Mouse (Mus musculus) spleen, adult 2 months (tissue): Measurements from ENCODE around the gene Mprip. TPM values are rescaled to one million over a fixed set of nuclear protein-coding genes. Genes with fewer than 3 reads are reported as not detected.
"Not testable (repeated sequence)": the region's sequence is repeated elsewhere in the genome, so short reads cannot be mapped to it uniquely, and the experiment has no call there.

Experiments
- DNase-seq, 2 experiments: peaks; one replicate each; pipeline versions ENCODE4 v3.0.0 to v3.0.0-alpha.2; 2012 to 2021; ENCODE audit warnings: low spot score in 2 of 2, low read depth in 1 of 2
- H3K27ac ChIP-seq: fragments of 200-500 bp; 2 replicates; pipeline ENCODE4 v1.5.1; 2012; ENCODE audit warnings: low read length, inconsistent platforms; ENCODE audit not compliant: insufficient read depth
- H3K27me3 ChIP-seq: fragments of 200-500 bp; 2 replicates; pipeline ENCODE4 v1.6.1; 2012; ENCODE audit warnings: mild to moderate bottlenecking, moderate library complexity, low read length, inconsistent platforms; ENCODE audit not compliant: control insufficient read depth, insufficient read depth
- H3K36me3 ChIP-seq: fragments of 200-500 bp; 2 replicates; pipeline ENCODE4 v1.6.1; 2012; ENCODE audit warnings: mild to moderate bottlenecking, low read length, inconsistent platforms; ENCODE audit not compliant: control insufficient read depth, insufficient read depth
- H3K4me1 ChIP-seq: fragments of 200-500 bp; 2 replicates; pipeline ENCODE4 v1.6.1; 2011; ENCODE audit warnings: inconsistent platforms; ENCODE audit not compliant: control insufficient read depth, insufficient read depth, insufficient read length
- H3K4me3 ChIP-seq: fragments of 200-500 bp; 2 replicates; pipeline ENCODE4 v1.5.1; 2011; ENCODE audit warnings: mild to moderate bottlenecking, inconsistent platforms; ENCODE audit not compliant: insufficient read depth, insufficient read length; ENCODE audit errors: extremely low read depth
- CTCF ChIP-seq: fragments of 200-500 bp; IDR thresholded peaks from 2 replicates; pipeline ENCODE4 v1.5.1; 2011; ENCODE audit warnings: mild to moderate bottlenecking, inconsistent platforms; ENCODE audit not compliant: insufficient read depth, insufficient read length, insufficient replicate concordance; ENCODE audit errors: extremely low read depth
- POLR2A ChIP-seq: fragments of 200-500 bp; IDR thresholded peaks from 2 replicates; pipeline ENCODE4 v1.6.1; 2011; ENCODE audit warnings: low read depth, low read length, inconsistent platforms
- WGBS: fragments of 180-500 bp; shearing (Covaris S2); methylation state at CpG from one replicate; pipeline ENCODE4 v1.1.7; 2018; 5-methylcytosine and 5-hydroxymethylcytosine counted together
- polyA plus RNA-seq: library from polyadenylated mRNA; depleted of rRNA; stranded (reverse); fragments of >200 nt; gene quantifications from 2 replicates; pipeline ENCODE4 v1.2.3, GENCODE M21; 2012

Gene Mprip
- polyA plus RNA-seq, 1 experiment, result 55.4 TPM

DNA sequence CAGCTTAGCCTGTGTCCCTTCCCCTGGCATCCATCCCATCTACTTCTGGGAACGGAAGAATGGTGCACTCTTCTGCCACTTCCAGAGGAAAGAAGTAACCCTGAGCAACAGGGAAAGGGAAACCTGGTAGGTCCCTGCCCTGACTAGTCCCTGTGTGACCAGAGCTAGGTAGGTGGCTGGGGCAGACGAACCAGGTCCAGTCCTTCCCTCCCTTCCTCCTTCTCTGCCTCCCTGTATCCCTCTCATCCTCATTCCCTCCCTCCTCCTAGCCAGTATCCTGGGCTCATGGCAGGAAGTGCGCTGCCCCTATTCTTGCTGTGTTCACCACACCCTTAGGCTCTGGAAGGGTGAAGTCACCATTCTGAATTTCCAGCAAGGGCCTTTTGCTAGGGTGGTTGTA lies 70.7 kb downstream of the Mprip start:
- no peak overlapping the region for H3K4me3 ChIP-seq
- no peaks in the 10 kb centered on the region for H3K27me3 ChIP-seq
- TF ChIP-seq CTCF (no peak), POLR2A (no peak)
- H3K27ac ChIP-seq, result peak overlapping the region; percentile 18; the same call in 1 of the 2 replicates
- H3K4me1 ChIP-seq, result peaks cover 3% of the 10 kb centered on the region; the same call in 1 of the 2 replicates
- no peak for DNase-seq
- 88% methylated on average over 3 of the region's 3 CpGs for WGBS
- peaks cover 7% of the 10 kb centered on the region for H3K36me3 ChIP-seq

GRCm38 (mm10) chr11:59732407-59733066 lies 71.4 kb downstream of the Mprip start:
- WGBS, result 55% methylated on average over 1 of the region's 1 CpGs
- DNase-seq, result no peak

DNA sequence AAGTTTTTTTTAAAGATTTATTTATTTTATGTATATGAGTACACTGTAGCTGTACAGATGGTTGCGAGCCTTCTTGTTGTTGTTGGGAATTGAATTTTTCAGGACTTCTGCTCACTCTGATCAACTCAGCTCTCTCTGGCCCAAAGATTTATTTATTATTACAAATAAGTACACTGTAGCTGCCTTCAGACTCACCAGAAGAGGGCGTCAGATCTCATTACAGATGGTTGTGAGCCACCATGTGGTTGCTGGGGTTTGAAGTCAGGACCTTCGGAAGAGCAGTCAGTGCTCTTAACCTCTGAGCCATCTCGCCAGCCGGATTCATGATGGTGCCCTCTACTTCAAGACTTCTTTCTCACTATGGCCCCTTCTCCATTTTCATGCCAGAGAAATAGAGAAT lies 72.5 kb downstream of the Mprip start:
- not testable (repeated sequence) for H3K36me3 ChIP-seq, H3K27ac ChIP-seq, H3K4me3 ChIP-seq, DNase-seq, H3K27me3 ChIP-seq, H3K4me1 ChIP-seq
- 82% methylated on average over 5 of the region's 5 CpGs for WGBS

More at GRCm38 (mm10) chr11:59732407-59733066, 71.4 kb downstream of the Mprip start:
- no peak overlapping the region for H3K4me3 ChIP-seq
- peaks cover 11% of the 10 kb centered on the region for H3K36me3 ChIP-seq
- H3K4me1 ChIP-seq, result peaks cover 3% of the 10 kb centered on the region; the same call in 1 of the 2 replicates
- TF ChIP-seq POLR2A (no peak), CTCF (no peak)
- peak overlapping the region; percentile 25 for H3K27ac ChIP-seq
- no peaks in the 10 kb centered on the region for H3K27me3 ChIP-seq

- no peak overlapping the region for H3K27ac ChIP-seq
- H3K36me3 ChIP-seq, result peaks cover 8% of the 10 kb centered on the region
- no peaks in the 10 kb centered on the region for H3K27me3 ChIP-seq
- H3K4me1 ChIP-seq, result peaks cover 3% of the 10 kb centered on the region; the same call in 1 of the 2 replicates
- no peak for TF ChIP-seq POLR2A
- no peak for TF ChIP-seq CTCF
- H3K4me3 ChIP-seq, result no peak overlapping the region
- 82% methylated on average over 1 of the region's 1 CpGs for WGBS
- DNase-seq, result no peak
These were observed 73.2 kb downstream of the Mprip start for GRCm38 (mm10) chr11:59734335-59734734.

DNA sequence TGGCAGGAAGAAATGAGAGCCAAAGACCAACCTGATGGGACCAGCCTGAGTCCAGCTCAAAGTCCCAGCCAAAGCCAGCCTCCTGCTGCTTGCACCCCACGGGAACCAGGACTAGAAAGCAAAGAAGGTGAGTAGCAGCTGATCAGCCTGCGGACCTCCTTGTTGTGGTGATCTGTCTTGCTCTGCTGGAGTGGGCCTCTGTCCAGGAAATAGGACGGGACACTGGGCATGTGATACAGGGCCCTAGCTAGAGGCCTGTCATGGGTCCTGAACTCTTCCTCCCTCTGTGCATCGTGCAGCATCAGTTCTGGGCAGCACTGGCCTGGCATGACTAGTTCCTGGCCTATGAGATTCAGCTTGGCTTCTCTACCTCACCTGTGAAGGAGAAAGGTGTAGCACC lies 74.8 kb downstream of the Mprip start:
- not testable (repeated sequence) for DNase-seq, H3K27ac ChIP-seq, H3K4me3 ChIP-seq, H3K4me1 ChIP-seq, H3K36me3 ChIP-seq, H3K27me3 ChIP-seq
- 91% methylated on average over 4 of the region's 4 CpGs for WGBS

GRCm38 (mm10) chr11:59737250-59737649 lies 76.1 kb downstream of the Mprip start:
- Histone ChIP-seq H3K36me3 (peaks cover 12% of the 10 kb centered on the region), H3K4me3 (no peak overlapping the region), H3K4me1 (peaks cover 5% of the 10 kb centered on the region; the same call in 1 of the 2 replicates), H3K27ac (no peak overlapping the region), H3K27me3 (no peaks in the 10 kb centered on the region)
- no peak for TF ChIP-seq POLR2A
- no peak for DNase-seq
- WGBS, result 93% methylated on average over 12 of the region's 12 CpGs

GRCm38 (mm10) chr11:59739996-59740395 lies 78.9 kb downstream of the Mprip start:
- H3K4me3 ChIP-seq, result no peak overlapping the region
- peaks cover 5% of the 10 kb centered on the region; the same call in 1 of the 2 replicates for H3K4me1 ChIP-seq
- WGBS, result 33% methylated on average over 2 of the region's 2 CpGs
- peak overlapping the region; percentile 70 for H3K27ac ChIP-seq
- H3K36me3 ChIP-seq, result peaks cover 14% of the 10 kb centered on the region
- no peaks in the 10 kb centered on the region for H3K27me3 ChIP-seq
- DNase-seq, result peak; percentile 11 to 51
- TF ChIP-seq CTCF (no peak), POLR2A (no peak)
